Mouse (Mus musculus) embryo, embryonic 10.5 days (tissue): Measurements from ENCODE around the gene Slc35c1.

ENCODE experiments used
- DNase-seq: peaks from one replicate; pipeline ENCODE4 v3.0.0-alpha.2; 2015; ENCODE audit warnings: low spot score

Slc35c1 gene

DNA sequence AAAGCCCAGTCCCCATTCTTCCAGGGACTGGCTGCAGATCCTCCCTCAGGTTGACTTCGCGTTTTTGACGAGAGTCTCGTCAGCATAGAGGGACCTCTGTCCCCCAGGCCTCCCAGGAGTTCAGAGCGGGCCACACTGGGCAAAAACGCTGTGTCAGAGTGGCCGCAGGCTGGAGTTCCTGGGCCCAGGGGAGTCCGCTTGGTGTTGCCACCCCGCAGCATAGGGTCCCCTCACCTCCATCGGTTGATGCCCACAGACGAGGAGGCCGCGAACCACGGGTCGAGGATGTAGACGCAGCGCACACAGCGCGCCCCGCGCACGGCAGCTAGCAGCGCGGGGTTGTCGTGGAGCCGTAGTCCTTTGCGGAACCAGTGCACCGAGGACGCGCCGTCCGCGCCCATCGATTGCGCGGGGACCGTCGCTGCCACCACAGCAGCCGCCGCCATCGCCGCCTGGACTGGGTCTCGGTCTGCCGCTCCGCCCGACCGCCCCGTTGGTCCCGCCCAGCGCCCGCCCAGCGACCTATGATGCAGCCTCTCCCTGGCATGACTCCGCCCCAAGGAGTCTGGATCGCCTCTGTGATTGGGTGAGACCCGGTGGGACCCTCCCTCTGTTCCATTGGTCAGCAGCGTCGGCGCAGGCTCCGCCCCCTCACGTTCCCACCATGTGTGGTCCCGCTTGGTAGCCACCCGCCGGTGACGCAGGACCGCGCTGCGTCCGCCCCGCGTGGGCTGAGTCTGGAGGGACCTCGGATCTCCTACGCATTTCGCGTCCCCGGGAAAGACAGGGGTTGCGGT, 26.6 kb downstream of the Slc35c1 start, which contains the start of gene Cry2:
TSS of gene Cry2 (minus strand) at position 466 of the 797 bp plus-strand sequence.
- peak; percentile 99 for DNase-seq

DNA sequence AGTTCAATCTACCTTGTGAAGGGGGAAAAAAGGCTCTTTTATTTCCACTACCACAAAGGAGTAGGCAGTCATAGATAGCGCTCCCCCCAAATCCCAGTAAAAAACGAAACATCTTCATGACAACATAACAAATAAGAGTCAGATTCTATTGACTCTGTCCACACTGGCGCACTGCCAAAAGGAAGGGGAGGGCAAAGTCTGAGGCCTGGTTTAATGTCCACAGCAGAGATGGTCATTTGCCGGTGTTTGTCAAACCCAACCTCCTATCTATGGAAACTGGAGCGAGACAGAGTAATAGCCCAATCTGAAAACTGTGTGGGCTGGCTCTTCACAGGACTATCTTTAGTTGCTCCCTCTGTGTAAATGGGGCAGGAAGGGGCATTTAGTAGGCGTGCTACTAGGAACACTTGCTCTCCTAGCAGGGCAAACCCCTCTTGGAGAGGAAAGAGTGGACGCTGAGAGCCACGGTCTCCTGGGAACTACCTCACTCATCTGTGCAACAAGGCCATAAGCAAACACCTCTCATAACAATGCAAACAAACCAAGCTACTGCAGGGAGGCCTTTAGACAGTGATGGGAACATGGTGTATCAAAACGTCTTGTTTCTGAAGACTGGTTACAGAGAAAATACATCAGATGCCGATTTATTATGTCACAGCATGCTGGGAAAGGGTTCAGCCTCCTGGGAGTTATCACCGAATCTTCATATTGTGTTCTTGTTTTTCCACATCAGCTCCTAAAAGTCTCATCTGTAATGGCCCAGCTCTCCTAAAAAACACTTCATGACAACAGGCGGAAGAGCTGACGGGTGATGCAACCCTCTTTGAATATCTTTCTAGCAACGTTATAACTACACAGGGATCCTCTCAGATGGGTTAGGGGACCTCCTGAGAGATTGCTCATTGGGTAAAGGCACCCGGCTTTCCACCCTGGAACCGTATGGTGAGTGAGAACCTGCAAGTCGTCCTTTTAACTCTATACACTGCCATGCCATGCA, 27.7 kb downstream of the Slc35c1 start:
- DNase-seq = no peak

DNA sequence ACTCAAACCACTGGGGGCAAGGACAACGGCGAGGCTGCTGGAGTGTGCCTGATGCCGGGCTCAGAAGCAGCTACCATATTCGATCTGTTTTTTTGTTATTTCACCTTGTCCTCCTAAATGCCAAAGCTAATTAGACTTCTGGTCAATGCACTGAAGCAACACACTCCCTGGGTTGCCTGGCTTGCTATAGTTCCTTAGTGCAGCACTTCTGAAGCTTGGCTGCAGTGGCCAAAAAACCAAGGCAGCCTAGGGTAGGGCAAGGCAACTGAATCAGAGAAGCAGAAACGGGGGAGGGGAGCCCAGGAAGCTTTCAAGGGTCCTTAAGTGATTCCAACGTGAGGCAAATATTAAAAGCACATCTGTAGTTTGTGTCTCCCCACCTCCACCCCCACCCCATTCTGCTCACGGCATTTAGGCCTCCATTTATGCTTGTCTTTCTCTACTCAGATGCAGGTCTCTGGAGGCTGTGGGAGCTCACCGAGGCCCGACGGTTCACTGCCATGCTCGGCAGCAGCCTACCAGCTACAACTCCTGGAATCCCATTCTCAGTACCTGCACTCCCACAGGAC, 28.6 kb downstream of the Slc35c1 start:
- no peak for DNase-seq

DNA sequence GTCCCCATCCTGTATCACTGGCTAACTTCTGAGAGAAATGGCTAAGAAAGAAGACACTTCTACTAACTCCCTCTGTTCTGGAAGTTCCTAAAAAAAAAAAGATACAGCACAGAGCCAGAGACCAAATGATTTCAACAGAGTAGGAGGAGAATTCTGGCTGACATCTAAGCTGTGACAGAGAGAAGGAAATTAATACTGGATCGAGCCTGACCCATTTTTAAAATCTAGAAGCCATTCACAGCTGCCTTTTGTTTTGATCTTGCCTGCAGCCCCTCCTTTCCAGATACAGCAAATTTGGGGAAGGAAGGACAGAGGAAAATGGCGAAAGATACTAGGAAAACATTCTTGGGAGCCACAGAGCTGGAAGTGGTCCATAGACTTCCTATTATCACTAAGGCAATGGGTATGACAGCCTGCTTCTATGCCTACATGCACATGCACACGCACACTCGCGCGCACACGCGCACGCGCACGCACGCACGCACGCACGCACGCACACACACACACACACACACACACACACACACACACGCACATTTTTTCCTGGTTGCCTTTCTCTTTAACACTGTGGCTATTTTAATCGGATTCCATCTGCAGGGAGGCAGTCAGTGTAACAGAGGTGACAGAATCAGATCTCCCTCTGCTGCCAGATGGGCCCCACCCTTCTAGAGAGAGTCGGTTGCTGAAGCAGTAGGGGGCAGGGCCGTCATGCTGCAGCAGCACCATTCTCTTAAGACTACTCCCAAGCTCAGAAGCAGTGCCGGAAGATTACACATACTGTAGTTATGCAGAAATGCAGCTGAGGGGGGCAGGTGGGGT, 29.4 kb downstream of the Slc35c1 start:
- DNase-seq = peak; percentile 42

DNA sequence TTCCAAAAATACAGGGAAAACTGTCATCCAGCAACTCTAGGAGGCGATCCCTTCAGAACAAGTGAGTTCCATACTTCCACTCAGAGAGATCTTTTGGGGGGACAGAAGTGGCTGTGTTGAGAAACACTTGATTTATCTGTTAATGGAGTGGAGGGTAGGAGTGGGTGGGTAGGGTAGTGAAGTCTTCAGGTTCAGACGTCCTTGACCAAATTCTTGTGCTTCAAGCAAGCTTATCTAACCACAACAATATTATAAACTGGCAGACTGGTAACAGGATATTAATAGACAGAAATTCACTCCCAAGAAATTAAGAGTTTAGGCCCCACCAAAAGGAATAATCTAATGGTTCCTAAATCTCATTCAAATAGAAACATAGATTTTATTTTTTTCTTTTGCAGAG, 30.2 kb downstream of the Slc35c1 start:
- DNase-seq = no peak

DNA sequence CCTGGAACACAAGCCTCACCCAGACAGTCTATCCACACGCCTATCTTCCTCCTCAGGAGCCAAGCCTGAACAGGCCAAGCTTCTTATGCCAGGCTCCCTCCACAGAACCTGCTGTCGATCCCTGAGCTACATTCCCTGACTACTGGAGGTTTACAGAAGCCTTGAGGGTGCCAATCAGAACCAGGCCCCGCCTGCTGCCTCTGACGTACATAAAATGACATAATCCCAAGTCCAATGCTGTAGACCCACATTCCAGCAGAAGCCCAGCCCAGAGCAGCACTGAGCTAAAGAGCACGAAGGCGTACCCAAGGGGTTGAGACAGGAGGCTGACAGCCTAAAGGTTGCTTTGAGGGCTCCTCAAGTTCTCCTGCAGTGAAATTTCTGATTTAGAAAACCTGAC, 32.5 kb downstream of the Slc35c1 start:
- DNase-seq = no peak

DNA sequence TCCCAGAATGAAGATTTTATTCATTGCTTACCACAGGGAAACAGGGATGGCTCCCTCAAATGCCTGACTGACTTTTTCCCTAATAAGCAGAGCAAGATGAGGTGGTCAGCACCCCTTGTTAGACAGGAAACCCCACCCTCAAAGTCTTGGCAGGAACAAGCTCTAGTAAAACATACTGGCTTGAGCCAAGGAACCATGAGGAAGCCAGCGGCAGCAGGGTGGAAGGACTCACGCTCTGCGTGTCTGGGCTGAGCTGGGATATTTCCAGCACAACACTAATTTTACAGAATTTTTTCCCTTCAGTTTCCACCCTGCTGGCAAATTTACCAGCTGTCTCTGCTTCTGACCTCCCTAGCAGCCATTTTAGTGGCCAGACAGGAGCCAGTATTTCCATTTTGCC, 33.9 kb downstream of the Slc35c1 start:
- DNase-seq = no peak

DNA sequence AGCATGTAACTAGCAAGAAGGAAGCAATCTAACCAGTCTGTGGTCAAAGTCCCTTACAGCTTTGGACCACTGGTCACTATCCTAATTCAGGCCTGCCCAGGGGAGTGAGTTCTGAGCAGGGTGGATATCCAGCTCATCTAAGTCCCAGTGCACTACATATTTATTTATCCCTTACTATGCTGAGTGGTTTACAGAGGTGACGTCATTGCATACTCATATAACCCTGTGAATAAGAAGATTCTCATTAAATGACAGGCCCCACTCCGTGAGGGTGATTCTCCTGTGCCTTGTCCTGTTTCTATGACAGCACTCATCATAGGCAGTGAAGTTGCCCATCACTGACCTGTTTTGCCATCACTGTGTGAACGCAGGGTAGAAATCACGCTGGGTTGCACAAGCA, 35.0 kb downstream of the Slc35c1 start:
- DNase-seq = no peak

DNA sequence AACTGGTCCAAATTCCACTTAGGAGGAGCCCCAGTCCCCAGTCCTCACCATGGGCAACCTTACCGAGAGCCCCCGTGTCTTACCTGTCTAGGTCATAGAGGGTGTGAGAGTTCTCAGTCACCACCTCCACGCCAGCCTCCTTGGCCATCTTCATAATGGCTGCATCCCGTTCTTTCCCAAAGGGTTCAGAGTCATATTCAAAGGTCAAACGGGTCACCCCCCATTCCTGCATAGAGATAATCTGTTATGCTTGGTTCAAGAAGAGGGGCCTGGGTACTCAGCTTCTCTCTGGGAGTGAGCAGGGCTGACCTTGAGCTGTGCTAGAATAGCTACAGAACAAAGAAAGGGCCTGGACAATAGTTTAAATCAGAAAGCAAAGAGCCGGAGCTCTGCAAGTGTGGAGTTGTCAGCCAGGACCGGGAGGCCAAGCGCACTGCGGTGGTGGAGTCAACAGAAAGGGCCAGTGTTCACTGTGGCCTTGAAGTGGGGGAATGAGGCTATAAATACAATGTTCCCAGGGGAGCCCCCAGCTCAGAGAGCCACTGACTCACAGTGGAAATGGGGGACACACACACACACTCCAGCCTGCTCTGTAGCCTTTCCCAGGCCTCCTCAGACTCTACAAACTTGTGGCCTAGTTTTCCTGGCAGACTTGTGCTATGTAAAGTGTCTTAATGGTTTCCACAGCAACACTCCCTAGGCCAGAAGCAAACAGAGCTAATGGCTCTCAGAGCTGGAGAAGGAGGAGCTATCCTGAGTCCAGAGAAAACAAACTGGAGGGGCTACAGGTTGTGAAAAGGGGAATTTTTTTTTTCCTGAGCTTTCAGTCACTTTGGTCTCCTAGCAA, 35.7 kb downstream of the Slc35c1 start:
- peak; percentile 75 for DNase-seq

DNA sequence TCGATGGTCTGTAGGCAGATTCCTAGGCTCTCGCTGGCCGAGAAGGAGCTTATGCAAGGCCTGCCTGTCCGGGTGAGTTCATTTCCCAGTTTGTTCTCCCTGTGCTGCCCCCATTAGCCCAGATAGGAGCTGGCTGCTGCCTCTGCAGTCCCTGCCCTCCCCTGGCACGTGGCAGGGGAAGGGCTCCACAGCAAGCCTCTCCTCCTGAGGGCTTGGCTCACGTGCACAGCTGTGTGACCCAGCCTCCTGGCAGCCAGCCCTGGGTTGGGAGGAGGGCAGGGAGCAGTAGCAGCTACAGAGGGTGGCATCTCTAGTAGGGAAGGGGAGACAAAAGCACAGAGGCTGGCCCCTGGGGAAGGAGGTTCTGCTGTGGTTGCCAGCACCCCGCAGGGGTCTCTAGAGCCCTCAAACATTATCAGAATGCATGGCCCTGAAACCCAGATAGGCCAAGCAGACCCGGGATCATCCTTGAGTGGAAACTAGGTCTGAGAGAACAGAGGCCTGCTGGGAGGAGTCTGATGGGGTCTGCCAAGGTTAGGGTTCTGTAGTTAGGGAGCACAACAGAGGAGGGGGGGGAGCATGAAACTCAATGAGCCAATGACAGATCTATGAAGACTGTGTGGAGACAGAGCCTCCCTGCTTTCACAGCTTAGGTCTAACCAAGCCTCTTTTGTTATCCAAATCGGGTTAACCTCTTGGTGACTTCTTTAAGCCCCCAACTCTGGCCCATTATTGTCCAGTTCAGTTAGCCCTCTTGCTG, 36.5 kb downstream of the Slc35c1 start:
- DNase-seq = no peak

DNA sequence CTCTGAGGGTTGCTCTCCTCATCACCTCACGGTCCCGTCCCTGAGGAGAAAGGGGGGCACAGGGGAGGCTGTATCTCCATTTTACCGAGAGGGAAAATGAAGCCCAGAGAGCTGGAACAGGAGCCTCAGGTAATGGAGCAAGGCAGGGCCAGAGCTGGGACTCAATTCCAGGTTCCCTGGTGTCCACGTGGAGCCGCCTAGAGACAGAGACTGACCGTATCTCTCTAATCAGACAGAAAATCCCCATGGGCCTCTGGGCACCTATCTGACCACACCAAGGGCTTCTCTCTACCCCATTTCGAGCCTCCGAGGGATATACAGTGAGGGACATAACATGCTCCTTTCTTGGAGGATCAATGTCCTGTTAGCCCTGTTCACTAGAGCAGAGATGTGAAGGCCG, 37.2 kb downstream of the Slc35c1 start:
- DNase-seq = no peak

DNA sequence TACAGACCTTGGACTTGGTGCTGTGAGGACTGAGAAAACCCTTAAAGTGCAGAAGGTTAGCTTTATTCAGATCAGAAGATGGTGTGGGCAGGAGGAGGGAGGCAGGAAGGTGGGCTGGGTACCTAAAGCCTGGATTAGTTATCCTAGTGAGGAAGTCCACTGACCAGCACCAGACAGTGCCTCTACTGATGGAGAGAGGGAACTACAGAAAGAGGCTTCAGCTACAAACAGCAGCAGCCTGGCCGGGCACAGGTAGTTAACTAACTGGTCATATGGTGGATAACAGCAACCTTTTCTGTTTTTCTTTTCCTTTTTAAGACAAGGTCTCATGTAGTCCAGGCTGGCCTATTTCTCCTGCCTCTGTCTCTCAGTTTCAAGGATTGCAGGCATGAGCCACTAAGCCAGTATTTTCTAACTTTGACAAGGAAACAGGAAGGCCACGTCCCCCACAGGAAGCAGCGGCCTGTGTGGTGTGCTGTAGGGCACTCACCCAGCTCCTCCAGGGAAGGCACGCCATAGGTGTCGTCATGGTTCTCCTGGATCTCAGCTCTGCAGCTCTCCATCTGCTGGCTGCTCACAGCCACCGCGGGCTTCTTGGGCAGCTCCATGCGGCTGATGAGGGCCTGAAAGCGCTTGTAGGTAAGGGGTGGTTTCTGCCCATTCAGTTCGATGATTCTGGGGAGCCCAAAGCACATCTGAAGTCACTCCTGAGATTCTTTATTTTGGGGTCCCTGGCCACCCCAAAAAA, 37.8 kb downstream of the Slc35c1 start:
- DNase-seq = no peak

DNA sequence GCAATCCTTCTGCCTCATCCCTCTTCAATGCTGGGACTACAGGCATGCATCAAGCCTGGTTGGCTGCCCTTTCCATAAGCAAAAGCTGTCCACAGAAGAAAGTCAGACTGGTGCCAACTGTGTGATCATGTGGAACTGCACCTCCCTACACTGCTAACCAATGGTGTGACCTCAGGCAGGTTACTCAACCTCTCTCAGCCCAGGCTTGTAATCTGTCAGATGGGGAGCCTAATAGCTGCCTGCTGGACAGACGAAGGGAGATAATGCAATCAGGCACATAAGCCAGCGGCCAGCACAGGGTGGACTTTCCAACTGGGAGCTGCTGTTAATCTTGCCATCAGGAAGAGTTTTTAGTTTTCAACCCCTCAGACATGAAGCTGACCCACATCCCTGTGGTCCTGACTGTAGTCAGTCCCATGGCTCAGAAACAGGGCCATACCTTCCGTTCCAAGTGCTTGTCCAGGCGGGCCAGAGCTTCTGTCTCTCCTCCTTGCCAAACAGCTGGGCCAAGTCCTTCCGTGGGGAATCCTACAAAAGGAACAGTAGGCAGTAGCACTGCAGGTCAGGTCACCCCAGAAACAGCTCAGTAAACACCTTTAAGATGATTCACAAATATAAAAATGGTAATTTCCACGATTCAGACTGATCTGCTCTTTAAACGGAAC, 38.5 kb downstream of the Slc35c1 start:
- no peak for DNase-seq

DNA sequence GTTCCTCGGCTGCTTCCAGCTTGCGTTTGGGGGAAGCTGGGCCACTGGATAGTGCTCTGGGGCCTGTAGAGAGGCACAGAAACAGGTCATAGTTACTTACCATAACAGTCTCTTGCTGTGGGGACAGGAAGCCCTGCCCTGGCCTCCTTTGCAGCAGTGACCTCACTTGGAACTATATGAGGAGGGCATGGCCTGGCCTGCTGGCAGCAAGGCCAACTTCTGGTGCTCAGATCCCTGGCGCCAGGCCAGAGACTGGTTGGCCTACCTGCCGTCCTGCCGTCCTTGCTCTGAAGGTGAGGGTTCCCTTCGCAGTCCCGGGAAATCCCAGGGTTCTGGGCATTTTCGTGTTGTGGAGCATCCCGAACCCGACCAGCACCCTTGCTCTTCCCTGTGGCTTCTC, 48.6 kb downstream of the Slc35c1 start:
- no peak for DNase-seq

DNA sequence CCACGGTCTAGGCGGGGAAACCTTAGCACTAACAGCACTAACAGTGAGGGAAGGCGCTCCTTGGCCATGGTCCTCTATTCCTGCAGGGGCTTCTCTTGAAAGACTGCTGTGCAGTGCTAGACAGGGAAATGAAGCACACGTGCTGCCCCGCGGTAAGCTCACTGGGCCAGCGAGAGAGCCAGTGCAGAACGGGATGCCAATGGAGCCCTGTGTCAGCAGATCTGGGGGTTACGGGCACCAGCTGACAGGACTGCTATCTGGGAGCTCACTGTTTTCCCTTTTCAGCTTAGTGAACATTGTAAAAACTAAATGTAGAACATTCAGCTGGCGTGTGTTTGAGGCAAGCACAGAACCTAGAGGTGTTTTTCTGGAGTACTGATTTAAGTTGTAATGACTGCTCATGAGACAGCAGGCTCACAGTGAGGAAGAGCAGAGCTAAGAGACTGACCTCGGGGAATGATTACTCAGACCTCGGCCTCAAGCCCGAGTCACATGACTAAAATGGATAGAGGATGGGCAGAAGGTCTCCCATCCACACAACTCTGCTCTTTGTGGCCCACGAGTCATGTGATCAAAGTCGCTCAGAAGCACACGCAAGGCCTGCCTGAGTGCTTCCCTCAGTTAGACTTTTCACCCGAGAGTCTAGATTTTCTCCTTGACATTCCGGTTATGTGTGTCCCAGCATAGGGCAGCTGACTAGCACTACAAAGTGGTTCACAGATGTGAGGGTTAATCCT, 51.9 kb downstream of the Slc35c1 start:
- no peak for DNase-seq

DNA sequence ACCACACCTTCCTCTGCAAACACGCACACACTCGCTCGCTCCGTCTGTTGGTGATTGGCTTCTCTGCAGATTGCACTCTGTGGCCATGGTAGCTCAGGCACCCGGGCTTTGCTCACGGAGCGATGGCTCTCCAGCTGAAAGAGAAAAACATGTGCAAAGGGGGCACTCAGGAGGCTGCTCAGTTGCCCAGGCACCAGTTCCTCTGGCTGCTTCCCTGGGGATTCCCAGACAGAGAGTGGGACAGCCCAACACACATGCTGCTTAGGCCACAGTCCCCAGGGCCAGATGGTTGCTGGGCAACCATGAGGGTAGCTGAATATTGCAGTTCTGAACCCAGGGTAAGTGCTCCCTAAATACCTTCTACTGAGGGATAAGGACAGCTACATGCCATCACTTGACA, 54.7 kb downstream of the Slc35c1 start:
- DNase-seq = no peak

DNA sequence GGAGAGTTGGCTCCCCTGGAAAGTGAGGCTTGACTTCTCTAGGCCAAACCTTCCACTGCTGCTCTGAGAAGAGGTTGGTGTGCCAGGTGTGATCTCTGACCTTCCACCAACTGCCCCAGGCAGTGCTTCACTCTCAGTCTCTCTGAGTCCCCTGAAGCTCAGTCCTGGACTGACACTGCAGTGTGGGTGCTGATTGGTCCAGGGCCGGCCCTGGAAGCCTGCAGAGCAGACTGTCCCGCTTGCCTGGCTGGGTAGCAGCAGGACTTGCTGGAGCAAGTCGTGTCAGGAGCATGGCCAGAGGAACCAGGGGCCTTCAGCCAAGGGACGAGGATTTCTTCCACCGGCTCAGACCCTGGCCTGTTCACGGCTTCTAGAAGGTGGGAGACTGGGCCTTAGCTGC, 55.6 kb downstream of the Slc35c1 start:
- no peak for DNase-seq

DNA sequence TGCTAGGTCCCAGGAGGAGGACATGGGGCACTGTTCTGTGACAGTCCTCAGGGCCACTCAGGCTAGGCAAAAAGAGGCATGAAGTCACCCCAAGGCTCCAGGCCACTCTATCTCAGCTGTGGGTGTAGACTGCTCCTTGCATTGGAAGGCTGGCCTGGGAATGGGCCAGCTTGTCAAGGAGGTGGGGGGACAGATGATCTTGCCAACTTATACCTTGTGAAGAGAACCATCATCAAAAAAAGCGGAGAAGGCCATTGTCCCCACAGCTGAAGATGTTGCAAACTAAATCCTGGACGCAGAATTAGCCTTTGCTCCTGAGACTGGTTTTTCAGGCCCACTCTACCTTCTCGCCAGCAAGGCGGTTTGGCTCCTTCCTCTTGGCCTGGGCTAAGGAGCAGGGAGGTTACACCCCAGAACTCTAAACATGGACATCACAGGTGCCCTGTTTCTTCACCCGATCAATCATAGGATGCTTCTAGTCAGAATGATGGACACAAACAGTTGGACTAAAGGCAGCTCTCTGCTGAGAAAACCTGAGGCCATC, 56.5 kb downstream of the Slc35c1 start:
- no peak for DNase-seq
